Mouse (Mus musculus) heart, postnatal 36 days (tissue): Measurements from ENCODE around the gene Car11. TPM values are rescaled to one million over a fixed set of nuclear protein-coding genes. Genes with fewer than 3 reads are reported as not detected.

Source experiments
- DNase-seq, 2 experiments: peaks; one replicate each; pipeline ENCODE4 v3.0.0; 2021 to 2022
- intact Hi-C: fragments of 180-260 bp; cut with DNase I; formaldehyde crosslinking; loops from one replicate; pipeline ENCODE4 v1.15.1; 2025
- total RNA-seq, 2 experiments: library from RNA; stranded (reverse); gene quantifications; 2 replicates each; pipeline ENCODE4 v1.2.3; 2021

Car11 gene
- total RNA-seq, 2 experiments from 2014 or later, result 6.2 to 6.7 TPM

DNA sequence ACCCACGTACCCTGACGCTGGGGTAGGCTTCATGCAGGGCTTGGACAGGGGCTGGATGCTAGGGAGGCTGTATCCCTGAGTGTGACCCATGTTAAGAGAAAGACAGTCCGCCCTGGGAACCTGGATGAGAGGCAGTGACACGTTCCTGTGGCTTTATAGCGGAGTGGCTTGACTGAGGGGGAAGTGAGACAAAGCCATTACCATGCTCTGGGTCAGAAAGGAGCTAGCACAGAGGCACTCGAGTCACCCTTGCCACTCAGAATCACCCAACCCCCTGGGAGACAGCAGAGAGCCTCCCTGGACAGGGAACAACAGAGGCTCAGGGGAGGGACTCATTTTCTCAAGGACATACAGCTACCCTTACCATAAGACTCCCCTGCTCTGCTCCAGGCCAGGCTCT lies 10.5 kb upstream of the Car11 start:
- intact Hi-C loops, result no loop called here
- DNase-seq, result no peak

DNA sequence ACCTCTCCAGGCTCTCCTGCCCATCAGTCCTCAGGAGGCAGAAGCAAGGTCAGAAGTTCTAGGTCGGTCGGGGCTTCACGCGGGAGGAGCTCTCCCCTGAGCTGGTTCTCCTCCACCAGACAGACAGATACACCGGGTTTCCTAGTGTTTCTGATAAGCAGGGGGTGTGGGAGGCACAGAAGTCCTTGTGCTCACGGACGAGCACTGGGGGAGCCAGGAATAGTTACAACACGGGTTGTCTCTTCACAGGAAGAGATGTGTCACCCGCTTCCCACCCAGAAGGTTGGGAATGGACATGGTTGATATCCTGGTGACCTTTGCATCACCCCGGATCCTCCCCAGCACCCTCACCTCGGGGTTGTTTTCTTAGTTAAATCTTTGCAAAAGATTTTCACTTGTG lies 9.8 kb upstream of the Car11 start:
- intact Hi-C loops, result no loop called here

DNA sequence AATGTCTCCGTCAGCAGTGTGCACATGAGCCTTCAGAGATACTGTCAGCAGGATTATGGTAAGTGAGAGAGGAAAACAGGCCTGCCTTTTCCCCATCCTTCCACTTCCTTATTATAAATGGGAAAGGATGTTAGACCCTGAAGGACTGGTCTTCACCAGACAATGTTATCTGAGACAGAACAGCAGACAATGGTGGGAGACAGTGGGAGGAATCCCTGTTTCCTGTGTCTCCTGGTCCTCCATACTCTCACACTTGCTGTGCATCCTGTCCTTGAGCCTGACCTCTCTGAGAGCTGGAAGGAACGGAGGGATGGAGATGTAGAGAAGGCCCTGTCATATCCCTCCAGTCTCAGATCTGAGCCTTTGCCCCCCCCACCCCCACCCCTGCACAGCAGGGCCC lies 7.3 kb upstream of the Car11 start:
- intact Hi-C loops, result no loop called here
- DNase-seq, result no peak

More for the DNA sequence above, 9.8 kb upstream of the Car11 start:
- DNase-seq, result no peak

DNA sequence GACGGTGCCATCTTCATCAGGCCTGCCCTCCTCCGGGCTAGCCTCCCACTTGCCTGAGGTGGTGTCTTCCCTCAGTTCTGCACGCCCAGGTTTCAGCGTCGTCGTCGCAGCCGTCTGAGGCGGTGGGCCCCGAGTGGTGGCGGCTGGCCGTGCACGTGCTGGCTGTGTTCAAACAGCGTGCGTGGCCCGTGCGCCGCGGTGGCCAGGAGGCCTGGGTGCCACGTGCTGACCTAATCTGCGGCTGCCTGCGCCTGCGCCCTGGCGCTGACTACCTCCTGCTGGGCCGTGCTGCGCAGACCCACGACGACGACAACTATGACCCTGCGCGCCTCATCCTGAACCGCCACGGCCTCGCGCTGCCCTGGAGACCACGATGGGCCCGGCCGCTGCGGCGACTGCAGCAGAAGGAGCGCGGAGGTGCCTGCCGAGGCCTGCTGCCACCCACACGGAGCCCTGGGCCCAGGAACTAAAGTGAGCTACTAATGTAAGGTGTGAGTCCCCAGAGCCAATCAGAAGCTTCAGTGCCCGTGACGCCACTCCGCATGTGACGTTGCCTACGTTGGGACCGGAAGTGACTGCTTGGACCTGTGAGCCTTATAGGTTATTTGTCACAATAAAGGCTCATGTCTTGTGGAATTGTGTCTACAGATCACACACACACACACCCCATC lies 5.6 kb upstream of the Car11 start, which contains the start of gene Sec1:
Sec1 (minus strand) TSS at position 482 of the 671 bp plus-strand sequence.
- intact Hi-C loops, result no loop called here
- peak in 1 of 2 experiments; percentile 1 for DNase-seq

DNA sequence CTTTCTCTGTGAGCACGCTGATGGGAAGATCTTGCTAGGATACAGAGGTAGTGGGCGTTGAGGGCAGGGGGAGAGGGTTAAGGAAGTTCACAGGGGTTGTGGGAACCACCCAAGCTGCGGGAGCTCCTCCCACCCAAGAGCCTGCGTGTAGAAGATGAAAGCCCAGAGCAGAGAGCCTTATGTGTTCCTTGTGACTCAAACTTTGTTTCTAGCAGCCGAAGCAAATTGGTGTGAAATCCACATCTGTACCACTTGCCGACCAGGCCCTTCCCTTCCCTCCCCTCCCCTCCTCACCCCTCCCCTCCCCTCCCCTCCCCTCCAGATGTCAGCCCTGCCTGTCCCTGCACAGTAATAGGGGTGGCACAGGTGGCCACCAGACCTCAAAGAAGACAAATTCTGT lies 4.5 kb upstream of the Car11 start:
- intact Hi-C loops, result no loop called here
- peak in 1 of 2 experiments; percentile 1 for DNase-seq

DNA sequence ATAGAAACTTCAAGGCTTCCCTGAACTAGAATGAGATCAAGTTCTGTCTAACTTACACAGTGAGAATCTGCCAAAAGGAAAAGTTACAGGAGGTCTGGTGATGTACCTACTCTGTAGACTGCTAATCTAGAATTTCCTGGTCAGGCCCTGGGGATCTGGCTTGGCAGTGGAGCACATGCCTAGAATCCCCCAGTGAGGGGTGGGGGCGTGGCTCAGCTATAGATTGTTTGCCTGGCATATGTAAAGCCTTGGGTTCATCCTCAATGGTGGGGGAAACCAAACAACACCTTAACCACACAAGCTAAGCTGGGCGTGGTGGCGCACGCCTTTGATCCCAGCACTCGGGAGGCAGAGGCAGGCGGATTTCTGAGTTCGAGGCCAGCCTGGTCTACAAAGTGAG lies 1.7 kb upstream of the Car11 start:
- no peak for DNase-seq
- intact Hi-C loops, result no loop called here

DNA sequence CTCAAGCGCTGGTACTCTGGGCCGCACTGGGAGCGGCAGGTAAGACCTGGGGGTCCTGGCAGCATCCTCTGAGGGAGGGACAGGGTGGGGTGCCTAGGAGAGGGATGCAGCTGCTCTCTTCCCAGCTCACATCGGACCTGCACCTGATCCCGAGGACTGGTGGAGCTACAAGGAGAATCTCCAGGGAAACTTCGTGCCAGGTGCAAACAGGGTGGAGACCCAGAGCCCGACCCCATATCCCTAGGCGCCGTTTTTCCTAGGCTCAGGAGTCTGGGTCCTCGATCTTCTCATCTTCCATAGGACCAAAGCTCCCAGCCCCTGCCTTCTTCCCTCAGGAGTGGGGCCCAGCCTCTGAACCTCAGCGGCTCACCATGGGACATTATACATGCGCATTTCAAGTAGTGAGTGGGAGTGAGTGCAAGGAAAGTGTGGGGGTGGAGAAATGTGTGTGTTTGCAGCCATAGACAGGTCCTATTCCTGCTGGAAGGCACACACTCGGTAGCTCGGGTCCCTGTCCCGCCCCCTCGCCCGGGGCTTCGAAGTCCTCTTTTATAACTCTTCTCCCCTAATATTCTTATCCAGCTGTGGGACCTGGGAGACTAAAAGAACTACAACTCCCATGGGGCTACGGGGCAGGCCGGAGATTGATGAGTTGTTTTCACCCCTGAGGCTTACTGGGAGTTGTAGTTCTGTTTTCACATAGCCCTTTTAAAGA lies 815 bp downstream of the Car11 start:
- intact Hi-C loops, result no loop called here
- DNase-seq, result peak; percentile 75 to 80

DNA sequence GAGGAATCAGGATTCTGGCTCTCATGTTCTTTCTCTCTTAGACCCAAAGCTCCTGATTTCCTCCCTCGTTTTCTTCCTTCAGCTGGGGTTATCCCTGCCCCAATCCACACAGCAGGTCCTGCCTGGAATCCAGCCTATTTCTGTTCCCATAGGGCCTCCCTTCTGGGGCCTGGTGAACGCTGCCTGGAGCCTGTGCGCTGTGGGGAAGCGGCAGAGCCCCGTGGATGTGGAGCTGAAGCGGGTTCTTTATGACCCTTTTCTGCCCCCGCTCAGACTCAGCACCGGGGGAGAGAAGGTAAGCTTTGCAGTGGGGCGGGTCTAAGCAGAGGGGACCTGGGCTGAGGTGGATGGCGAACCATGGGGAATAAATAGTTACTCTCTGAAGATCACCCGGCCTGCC lies 1.4 kb downstream of the Car11 start:
- peak in 1 of 2 experiments; percentile 52 for DNase-seq
- intact Hi-C loops, result no loop called here

DNA sequence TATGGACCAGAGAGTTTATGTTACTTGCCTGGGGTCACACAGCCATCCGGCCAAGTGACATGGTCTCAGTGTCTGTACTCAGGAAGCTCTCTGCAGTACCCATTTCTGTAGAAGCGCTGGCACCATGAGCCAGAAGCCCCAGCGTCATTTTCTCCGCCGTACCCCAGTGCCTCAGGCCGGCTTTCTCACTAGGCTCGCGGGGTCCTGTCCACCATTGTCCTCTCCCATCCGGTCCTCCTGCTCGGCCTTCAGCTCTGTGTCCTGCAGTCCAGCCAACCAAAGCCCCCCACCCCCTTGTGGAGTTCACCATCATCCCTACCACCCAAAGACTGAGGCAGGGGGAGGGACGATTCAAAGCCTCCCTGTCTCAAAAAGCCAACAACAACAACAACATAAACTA lies 2.0 kb downstream of the Car11 start:
- no peak for DNase-seq
- intact Hi-C loops, result no loop called here

DNA sequence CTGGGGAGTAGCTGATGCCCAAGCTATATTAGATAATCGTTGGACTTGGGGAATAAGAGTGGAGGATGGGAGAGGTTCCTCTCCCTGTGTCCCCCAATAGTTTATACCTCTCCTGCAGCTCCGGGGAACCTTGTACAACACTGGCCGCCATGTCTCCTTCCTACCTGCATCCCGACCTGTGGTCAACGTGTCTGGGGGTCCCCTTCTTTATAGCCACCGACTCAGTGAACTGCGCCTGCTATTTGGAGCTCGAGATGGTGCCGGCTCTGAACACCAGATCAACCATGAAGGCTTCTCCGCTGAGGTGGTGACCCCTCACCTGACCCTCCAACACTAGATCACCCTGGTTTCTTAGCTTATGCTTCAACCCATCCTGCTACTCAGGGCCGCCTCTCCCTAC lies 2.7 kb downstream of the Car11 start:
- intact Hi-C loops, result no loop called here
- no peak for DNase-seq

DNA sequence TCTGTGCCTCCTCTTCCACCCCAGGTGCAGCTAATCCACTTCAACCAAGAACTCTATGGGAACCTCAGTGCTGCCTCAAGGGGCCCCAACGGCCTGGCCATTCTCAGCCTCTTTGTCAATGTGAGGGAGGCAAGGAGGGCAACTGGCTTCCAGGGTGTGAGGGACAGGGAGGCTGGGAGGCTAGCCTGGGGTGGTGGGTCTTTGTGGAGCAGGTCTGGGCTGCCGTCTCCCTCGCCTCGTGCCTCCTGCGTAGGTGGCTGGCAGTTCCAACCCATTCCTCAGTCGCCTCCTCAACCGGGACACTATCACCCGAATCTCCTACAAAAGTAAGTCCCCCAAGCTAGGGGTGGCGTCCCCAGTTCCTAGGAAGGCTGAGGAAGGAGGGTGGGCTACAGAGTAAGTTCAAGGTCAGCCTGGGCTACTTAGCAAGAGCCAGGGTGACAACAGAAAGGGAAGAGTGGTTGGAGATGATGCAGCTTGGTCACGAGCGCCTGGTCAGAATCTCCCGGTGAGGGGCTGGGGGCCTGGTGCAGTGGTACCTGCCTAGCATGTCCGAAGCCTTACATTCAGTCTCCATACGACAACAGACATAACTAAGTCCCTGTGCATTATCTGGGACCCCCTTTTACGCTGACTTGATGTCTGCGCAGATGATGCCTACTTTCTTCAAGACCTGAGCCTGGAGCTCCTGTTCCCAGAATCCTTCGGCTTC lies 3.3 kb downstream of the Car11 start:
- no peak for DNase-seq
- intact Hi-C loops, result no loop called here

DNA sequence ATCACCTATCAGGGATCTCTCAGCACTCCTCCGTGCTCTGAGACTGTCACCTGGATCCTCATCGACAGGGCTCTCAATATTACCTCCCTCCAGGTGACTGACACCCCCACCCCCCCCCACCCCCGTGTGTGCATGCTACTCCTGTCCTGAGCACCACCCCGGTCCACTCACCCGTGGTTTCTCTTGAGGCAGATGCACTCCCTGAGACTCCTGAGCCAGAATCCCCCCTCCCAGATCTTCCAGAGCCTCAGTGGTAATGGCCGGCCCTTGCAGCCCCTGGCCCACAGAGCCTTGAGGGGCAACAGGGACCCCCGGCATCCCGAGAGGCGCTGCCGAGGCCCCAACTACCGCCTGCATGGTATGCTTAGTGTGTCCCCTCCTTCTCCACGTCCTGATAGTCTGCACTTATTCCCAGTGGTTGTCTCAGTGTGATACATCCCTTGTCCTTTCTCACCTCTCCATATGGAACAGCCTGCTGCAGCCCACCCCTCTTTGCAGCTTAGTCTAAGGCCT lies 3.9 kb downstream of the Car11 start:
- no peak for DNase-seq
- intact Hi-C loops, result no loop called here

DNA sequence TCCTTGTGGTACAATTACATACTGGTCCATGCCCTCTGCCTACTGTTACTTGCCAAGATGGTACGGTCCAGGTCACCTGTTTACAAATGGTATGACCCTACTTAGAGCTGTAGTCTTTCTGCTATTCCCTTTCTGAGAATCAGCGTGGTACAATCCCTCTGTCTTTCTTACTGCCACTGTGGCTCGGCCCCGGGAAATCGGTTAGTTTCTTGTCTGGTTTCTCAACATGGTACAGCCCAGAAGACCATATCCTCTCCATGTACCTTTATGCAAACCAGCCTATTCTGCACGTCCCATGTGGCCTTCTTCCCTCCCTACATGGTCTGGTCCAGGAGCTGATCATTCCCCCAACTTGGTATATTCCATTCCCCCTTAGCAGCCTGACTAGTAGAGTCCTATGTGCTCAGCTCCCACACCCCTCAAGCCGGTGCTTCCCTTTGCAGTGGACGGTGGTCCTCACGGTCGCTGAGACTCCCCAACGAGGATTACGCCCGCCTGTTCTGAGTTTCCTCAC lies 4.5 kb downstream of the Car11 start:
- peak; percentile 61 to 75 for DNase-seq
- intact Hi-C loops, result no loop called here

DNA sequence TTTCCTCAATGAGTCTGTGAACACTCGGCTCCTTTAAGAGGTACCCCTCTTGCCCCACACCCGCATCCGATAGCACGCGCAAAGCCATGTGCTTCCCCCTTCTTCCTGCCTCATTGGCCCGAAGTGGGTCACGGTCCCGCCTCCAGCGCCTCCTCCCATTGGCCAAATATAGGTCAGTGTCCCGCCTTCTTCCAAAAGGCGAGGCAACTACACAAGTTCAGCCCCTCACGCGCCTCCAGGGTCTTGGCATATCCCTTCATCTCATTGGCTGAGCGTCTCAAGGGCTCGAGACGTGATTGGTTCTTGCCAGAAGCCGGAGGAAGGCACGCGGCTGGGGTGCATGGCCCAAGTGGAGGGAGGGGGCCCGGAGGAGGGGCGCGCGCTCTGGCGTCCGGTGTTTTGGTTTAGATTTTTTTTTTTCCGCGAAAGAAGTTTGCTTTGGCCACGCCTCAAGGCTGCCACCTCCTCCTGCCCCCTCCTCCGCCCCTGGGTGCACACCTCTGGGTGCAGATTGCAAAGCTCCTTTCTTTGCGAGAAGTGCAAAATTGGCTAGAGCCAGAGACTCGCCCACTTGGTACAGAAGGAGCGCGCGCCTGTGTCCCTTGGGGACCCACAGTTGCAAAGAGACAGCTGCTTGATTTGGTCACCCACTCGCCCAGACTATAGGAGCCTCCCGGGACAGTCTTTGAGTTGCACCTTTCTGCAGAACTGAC lies 5.2 kb downstream of the Car11 start, which contains the start of gene Dbp:
Dbp (plus strand) TSS at position 359 of the 713 bp plus-strand sequence.
- intact Hi-C loops, result loop anchor here (5.0 kb wide), 1 partner anchor 1002 kb away; no protein-coding TSS in a partner anchor

DNA sequence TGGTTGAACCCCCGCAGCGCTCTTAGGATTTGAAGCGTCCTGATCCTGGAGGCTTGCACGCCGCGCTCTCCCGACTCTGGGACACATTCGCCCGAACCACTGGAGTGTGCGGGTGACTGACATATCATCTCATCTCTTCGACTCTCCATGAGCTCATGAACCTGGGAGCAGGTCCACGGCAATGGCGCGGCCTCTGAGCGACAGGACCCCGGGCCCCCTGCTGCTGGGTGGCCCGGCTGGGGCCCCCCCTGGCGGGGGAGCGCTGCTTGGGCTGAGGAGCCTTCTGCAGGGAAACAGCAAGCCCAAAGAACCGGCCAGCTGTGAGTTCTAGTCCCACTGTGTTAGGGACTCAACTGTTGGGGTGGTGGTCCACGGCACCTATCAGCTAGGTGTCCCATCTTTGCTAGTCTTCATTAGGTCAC lies 5.8 kb downstream of the Car11 start:
- no peak for DNase-seq
- intact Hi-C loops, result loop anchor here (5.0 kb wide), 1 partner anchor 1002 kb away; no protein-coding TSS in a partner anchor

More for the DNA sequence above, 5.2 kb downstream of the Car11 start, which contains the start of gene Dbp:
- DNase-seq, result peak; percentile 96 to 98

DNA sequence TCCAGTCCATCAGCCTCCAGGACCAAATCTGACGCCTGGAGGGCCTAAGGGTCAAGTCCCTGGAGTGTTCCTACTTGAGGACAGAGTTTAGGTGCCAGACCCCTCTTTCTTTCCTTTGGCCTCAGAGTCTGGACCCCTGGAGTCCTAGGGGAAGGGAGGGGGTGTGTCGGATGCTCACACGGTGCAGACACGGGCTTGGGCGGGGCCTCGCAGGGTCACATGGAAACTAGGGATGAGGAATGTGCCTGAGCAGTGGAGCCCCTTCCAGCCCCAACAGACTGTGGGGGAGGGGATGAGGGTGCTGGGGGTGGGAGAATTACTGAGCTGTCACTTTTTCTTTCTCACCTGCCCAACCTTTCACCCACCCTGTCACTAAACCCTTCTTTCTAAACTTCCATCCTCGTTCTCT lies 6.2 kb downstream of the Car11 start:
- peak; percentile 88 to 92 for DNase-seq
- intact Hi-C loops, result loop anchor here (5.0 kb wide), 1 partner anchor 1001 kb away; no protein-coding TSS in a partner anchor

DNA sequence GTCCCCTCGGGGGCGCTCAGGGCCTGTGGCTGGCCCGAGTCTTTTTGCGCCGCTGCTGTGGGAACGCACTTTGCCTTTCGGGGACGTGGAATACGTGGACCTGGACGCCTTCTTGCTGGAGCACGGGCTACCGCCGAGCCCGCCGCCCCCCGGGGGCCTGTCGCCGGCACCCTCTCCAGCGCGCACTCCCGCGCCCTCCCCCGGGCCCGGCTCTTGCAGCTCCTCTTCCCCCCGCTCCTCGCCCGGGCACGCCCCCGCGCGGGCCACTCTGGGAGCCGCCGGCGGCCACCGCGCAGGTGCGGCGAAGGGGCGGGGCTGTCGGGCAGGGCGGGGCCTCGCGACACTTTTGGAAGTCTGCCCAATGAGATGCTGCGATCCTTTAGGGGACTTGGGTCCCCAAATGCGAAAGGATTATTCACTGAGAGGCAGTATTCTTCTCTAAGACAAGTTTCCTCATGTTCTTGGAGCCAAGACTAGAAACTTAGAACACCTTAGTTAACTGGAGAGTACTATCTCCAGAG lies 7.1 kb downstream of the Car11 start:
- peak; percentile 89 to 93 for DNase-seq
- intact Hi-C loops, result loop anchor here (5.0 kb wide), 1 partner anchor 1001 kb away; no protein-coding TSS in a partner anchor

DNA sequence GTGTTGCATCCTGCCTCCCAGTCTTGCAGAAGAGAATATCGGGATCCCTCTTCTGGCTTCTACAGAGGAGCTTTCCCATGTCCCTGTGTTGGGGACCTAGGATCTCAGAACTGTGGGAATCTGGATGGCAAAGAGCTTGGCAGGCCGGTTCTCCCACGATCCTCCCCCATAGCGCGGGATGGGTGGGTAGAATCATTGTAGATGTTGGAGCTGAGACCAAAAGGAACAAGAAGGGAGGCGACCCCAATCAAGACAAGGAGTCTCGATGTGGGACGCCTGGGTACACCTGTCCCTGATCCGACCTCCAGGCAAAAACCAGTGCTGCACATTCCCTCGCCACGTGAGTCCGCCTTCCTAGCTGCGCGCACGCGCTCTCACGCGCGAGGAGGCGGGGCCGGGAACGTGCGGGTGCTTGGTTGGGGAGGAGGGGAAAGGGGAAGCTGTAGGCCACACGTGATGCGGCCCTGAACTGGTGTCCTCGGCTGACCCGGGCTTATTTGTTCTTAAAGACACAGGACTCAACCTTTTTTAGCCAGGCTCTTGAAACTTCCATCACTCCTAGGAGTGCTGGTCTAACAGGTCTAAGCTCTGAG lies 7.8 kb downstream of the Car11 start:
- peak; percentile 98 to 99 for DNase-seq
- intact Hi-C loops, result loop anchor here (5.0 kb wide), 1 partner anchor 1000 kb away; no protein-coding TSS in a partner anchor

DNA sequence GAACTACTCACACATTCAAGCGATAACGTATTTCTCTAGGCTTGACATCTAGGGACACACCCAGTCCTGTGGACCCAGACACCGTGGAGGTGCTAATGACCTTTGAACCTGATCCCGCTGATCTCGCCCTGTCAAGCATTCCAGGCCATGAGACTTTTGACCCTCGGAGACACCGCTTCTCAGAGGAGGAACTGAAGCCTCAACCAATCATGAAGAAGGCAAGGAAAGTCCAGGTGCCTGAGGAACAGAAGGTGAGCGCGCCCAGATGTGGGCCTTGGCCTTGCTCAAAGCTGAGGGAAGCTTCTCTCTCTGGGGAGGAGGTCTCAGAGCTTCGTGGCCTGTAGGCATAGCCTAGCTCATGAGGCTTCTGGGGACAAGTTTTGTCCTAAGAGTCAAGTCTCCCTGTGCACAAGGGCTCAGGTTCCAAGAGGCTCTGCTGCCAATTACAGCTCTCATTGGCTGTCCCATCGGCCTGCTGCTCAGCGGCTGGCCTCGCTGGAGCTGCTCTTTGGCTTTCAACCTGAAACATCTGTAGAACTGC lies 8.6 kb downstream of the Car11 start:
- peak; percentile 35 to 59 for DNase-seq
- intact Hi-C loops, result loop anchor here (5.0 kb wide), 1 partner anchor 999 kb away; no protein-coding TSS in a partner anchor
